Mouse (Mus musculus) left cerebral cortex, postnatal 4 days (tissue): ENCODE results near the gene Khsrp. TPM values are rescaled to one million over a fixed set of nuclear protein-coding genes. Genes with fewer than 3 reads are reported as not detected.
"Not testable (repeated sequence)": the region's sequence is repeated elsewhere in the genome, so short reads cannot be mapped to it uniquely, and the experiment has no call there.

ENCODE experiments used
- DNase-seq: peaks from one replicate; pipeline ENCODE4 v3.0.0-alpha.2; 2022
- intact Hi-C: fragments of 180-260 bp; cut with DNase I; formaldehyde crosslinking; loops from one replicate; pipeline ENCODE4 v1.15.1; 2025
- total RNA-seq, 2 experiments: library from RNA; stranded (reverse); gene quantifications; 2 replicates each; pipeline ENCODE4 v1.2.3; 2021

The Khsrp gene
- total RNA-seq, result 100 to 1,000 TPM; 140 to 144 TPM

- peak; percentile 99 for DNase-seq
- intact Hi-C loops, result no loop called here
These were observed at the start of gene Khsrp for GRCm38 (mm10) chr17:57030931-57031660. TSS of gene Khsrp (minus strand) at chr17:57031522.

GRCm38 (mm10) chr17:57079919-57080318 is 48.6 kb upstream of the Khsrp start:
- DNase-seq, result no peak
- intact Hi-C loops, result no loop called here

GRCm38 (mm10) chr17:57078336-57078735 is 47.0 kb upstream of the Khsrp start, which contains the start of gene Dennd1c:
TSS of gene Dennd1c (minus strand) at chr17:57078514.
- intact Hi-C loops, result no loop called here
- no peak for DNase-seq

GRCm38 (mm10) chr17:57076916-57077315 is 45.6 kb upstream of the Khsrp start:
- intact Hi-C loops, result no loop called here
- no peak for DNase-seq

- DNase-seq, result peak; percentile 14
These were observed 39.4 kb upstream of the Khsrp start for GRCm38 (mm10) chr17:57070699-57071098.

GRCm38 (mm10) chr17:57070272-57070671 is 39.0 kb upstream of the Khsrp start:
- DNase-seq, result no peak
- intact Hi-C loops, result no loop called here

More at GRCm38 (mm10) chr17:57070699-57071098, 39.4 kb upstream of the Khsrp start:
- intact Hi-C loops, result no loop called here

GRCm38 (mm10) chr17:57066908-57067307 is 35.6 kb upstream of the Khsrp start:
- intact Hi-C loops, result no loop called here
- no peak for DNase-seq

- DNase-seq, result no peak
- intact Hi-C loops, result no loop called here
These were observed 31.7 kb upstream of the Khsrp start for GRCm38 (mm10) chr17:57063031-57063430.

- DNase-seq, result no peak
- intact Hi-C loops, result no loop called here
These were observed 31.2 kb upstream of the Khsrp start for GRCm38 (mm10) chr17:57062548-57062947.

GRCm38 (mm10) chr17:57062011-57062521 is 30.7 kb upstream of the Khsrp start:
- peak; percentile 38 for DNase-seq
- intact Hi-C loops, result no loop called here

- DNase-seq, result no peak
- intact Hi-C loops, result no loop called here
These were observed 29.7 kb upstream of the Khsrp start for GRCm38 (mm10) chr17:57061069-57061468.

- intact Hi-C loops, result no loop called here
- peak; percentile 96 for DNase-seq
These were observed 29.0 kb upstream of the Khsrp start for GRCm38 (mm10) chr17:57060231-57060801.

- intact Hi-C loops, result no loop called here
- peak; percentile 89 for DNase-seq
These were observed 28.2 kb upstream of the Khsrp start, which contains the start of gene Slc25a23 for GRCm38 (mm10) chr17:57059486-57059977. TSS of gene Slc25a23 (minus strand) at chr17:57059863.

- DNase-seq, result peak; percentile 52
- intact Hi-C loops, result no loop called here
These were observed 27.7 kb upstream of the Khsrp start, which contains the start of gene Crb3 for GRCm38 (mm10) chr17:57058891-57059485. TSS of gene Crb3 (plus strand) at chr17:57059105.

GRCm38 (mm10) chr17:57056246-57056645 is 24.9 kb upstream of the Khsrp start:
- DNase-seq, result no peak
- intact Hi-C loops, result no loop called here

GRCm38 (mm10) chr17:57051679-57052078 is 20.4 kb upstream of the Khsrp start:
- intact Hi-C loops, DNase-seq: not testable (repeated sequence)

- intact Hi-C loops, result no loop called here
- DNase-seq, result no peak
These were observed 17.5 kb upstream of the Khsrp start for GRCm38 (mm10) chr17:57048816-57049215.

- DNase-seq, result peak; percentile 29
- intact Hi-C loops, result no loop called here
These were observed 16.1 kb upstream of the Khsrp start for GRCm38 (mm10) chr17:57047406-57047805.

GRCm38 (mm10) chr17:57041554-57041953 is 10.2 kb upstream of the Khsrp start, which contains the start of gene Slc25a41:
TSS of gene Slc25a41 (minus strand) at chr17:57041654.
- no peak for DNase-seq
- intact Hi-C loops, result no loop called here

- intact Hi-C loops, result no loop called here
- no peak for DNase-seq
These were observed 7.7 kb upstream of the Khsrp start for GRCm38 (mm10) chr17:57038978-57039377.

- intact Hi-C loops, result no loop called here
These were observed 1.5 kb upstream of the Khsrp start for GRCm38 (mm10) chr17:57032854-57033253.

More at GRCm38 (mm10) chr17:57032854-57033253, 1.5 kb upstream of the Khsrp start:
- no peak for DNase-seq
